Mouse (Mus musculus) limb, embryonic 14.5 days (tissue): ENCODE data around the gene Htatsf1. TPM values are rescaled to one million over a fixed set of nuclear protein-coding genes. Genes with fewer than 3 reads are reported as not detected.

Source experiments
- ATAC-seq: fragments of 200-750 bp; cut with Nextera tagmentation; 2 replicates; pipeline ENCODE4 v1.8.0; 2017; ENCODE audit warnings: low read depth, moderate number of reproducible peaks, moderate TSS enrichment; ENCODE audit not compliant: low FRiP score
- DNase-seq: peaks from one replicate; pipeline ENCODE4 v3.0.0-alpha.2; 2015; ENCODE audit warnings: low spot score
- H3K27ac ChIP-seq: fragments of 300-500 bp; sonication (generic); replicated peaks from 2 replicates; pipeline ENCODE4 v1.5.1; 2014; ENCODE audit warnings: low read depth, mild to moderate bottlenecking, low read length, moderate library complexity, mixed read lengths
- H3K27me3 ChIP-seq: fragments of 300-500 bp; sonication (generic); 2 replicates; pipeline ENCODE4 v1.6.1; 2014; ENCODE audit warnings: low read length, mixed read lengths; ENCODE audit not compliant: control insufficient read depth, insufficient read depth
- H3K36me3 ChIP-seq: fragments of 300-500 bp; sonication (generic); 2 replicates; pipeline ENCODE4 v1.6.1; 2014; ENCODE audit warnings: mild to moderate bottlenecking, low read length, moderate library complexity, mixed read lengths; ENCODE audit not compliant: control insufficient read depth, insufficient read depth
- H3K4me1 ChIP-seq: fragments of 300-500 bp; sonication (generic); 2 replicates; pipeline ENCODE4 v1.6.1; 2014; ENCODE audit warnings: antibody characterized with exemption, low read length, mixed read lengths; ENCODE audit not compliant: control insufficient read depth, insufficient read depth
- H3K4me2 ChIP-seq: fragments of 300-500 bp; sonication (generic); replicated peaks from 2 replicates; pipeline ENCODE4 v1.6.1; 2014; ENCODE audit warnings: low read depth, mild to moderate bottlenecking, low read length, moderate library complexity; ENCODE audit not compliant: severe bottlenecking
- H3K4me3 ChIP-seq: fragments of 300-500 bp; sonication (generic); replicated peaks from 2 replicates; pipeline ENCODE4 v1.5.1; 2014; ENCODE audit warnings: low read length
- H3K9ac ChIP-seq: fragments of 300-500 bp; sonication (generic); 2 replicates; pipeline ENCODE4 v1.6.1; 2014; ENCODE audit warnings: mild to moderate bottlenecking, low read depth, low read length, moderate library complexity; ENCODE audit not compliant: severe bottlenecking
- H3K9me3 ChIP-seq: fragments of 300-500 bp; sonication (generic); 2 replicates; pipeline ENCODE4 v1.6.1; 2016; ENCODE audit warnings: low read length; ENCODE audit not compliant: control insufficient read depth
- POLR2A ChIP-seq: fragments of 200-500 bp; IDR thresholded peaks from 2 replicates; pipeline ENCODE4 v1.8.0; 2012; ENCODE audit warnings: inconsistent platforms, mild to moderate bottlenecking, moderate library complexity, borderline replicate concordance; ENCODE audit not compliant: insufficient read depth, insufficient read length; ENCODE audit errors: extremely low read depth
- WGBS: fragments of 180-500 bp; shearing (Covaris S2); extraction: QIAGEN DNeasy Blood & Tissue Kit; methylation state at CpG from one replicate; pipeline ENCODE4 v1.1.7; 2014; 5-methylcytosine and 5-hydroxymethylcytosine counted together
- polyA plus RNA-seq, 2 experiments: library from polyadenylated mRNA; depleted of rRNA in 1 of 2; stranded (reverse) in 1 of 2; unstranded in 1 of 2; fragments of >200 nt; fragmentation: Nextera tagmentation in 1 of 2; extraction: Ambion mirVana in 1 of 2; gene quantifications; 2 replicates each; pipeline versions ENCODE4 v1.2.1 to v1.2.3; 2012 to 2014

Gene Htatsf1
- polyA plus RNA-seq (2012; rRNA removed) (30.5 and 40.4 TPM in 2 replicates), polyA plus RNA-seq (2014; fragmentation: Nextera tagmentation; extraction: Ambion mirVana) (73.5 and 79.9 TPM in 2 replicates)

DNA sequence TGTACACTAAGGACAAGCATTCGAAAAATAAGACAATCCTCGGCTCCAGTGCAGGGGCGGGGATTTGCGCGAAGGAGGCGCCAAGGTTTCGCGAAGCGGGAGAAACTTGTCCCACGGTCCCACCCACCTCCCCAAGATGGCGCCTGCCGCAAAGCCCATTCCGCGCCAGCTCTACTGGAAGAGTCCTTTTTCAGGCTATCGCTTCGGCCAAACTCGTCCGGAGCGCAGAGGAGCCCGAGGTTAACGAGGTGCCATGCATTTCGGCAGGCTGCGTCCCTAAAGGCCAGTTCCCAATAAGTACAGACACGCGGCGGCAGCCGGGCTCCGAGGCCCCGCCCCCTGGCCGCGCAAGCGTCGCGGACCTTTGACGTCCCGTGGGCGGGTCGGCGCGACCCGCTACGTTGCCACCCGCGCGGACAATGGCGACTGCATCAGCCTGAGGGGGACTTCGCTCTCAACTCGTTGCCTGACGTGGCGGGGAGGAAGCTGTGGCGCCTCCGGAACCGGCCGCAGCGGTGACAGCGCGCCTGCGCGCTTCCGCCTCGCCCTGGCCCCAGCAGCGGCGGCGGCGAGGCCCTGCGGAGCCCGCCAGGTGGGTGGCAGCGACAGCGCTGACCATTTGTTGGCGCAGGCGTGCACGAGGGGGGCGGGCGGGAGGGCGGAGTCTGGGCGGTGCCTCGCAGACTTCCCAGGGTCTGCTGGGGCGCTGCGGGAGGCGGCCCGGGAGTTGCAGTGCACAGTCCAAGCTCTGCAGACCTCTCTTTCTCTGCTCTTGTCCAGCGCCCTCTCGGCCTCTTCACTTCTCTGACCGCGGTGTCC is at the start of gene Htatsf1:
TSS of gene Htatsf1 (plus strand) at position 410 of the 819 bp plus-strand sequence.
- TF ChIP-seq POLR2A = no peak
- DNase-seq (peak; percentile 70), ATAC-seq (peak; percentile 95)
- Histone ChIP-seq H3K9me3 (no peaks in the 10 kb centered on the region), H3K4me2 (peak within 1 kb of the TSS; percentile 47), H3K9ac (peak within 1 kb of the TSS; percentile 78), H3K36me3 (peaks cover 13% of the 10 kb centered on the region), H3K4me3 (peak within 1 kb of the TSS; percentile 50), H3K27me3 (no peaks in the 10 kb centered on the region), H3K4me1 (no peaks in the 10 kb centered on the region), H3K27ac (peak within 1 kb of the TSS; percentile 96)
- WGBS = 21% methylated on average over 44 of the region's 85 CpGs

DNA sequence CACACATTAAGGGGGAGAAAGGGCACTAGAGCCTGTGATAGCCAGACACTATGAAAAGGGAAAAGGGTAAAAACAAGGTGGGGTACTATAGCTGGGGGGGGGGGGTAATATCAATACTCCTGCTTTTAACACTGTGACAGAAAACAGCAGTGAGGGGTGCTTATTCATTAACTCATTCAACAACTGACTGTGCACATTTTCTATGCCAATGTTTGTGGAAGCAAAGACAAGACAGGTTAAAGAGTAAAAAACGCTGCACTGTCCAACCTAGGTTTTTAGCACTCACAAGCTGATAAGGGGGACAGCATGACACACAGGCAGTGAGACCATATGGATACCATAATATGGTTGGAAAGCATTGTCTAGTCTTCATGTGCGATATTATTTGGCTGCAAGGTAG is 40.5 kb upstream of the Htatsf1 start:
- H3K27ac ChIP-seq = no peak overlapping the region
- DNase-seq = no peak
- H3K4me1 ChIP-seq = no peaks in the 10 kb centered on the region
- no peaks in the 10 kb centered on the region for H3K9me3 ChIP-seq
- no peak for ATAC-seq
- no peak overlapping the region for H3K9ac ChIP-seq
- H3K27me3 ChIP-seq = no peaks in the 10 kb centered on the region
- no peak overlapping the region for H3K4me2 ChIP-seq
- WGBS = 81% methylated on average over 2 of the region's 2 CpGs
- no peak overlapping the region for H3K4me3 ChIP-seq
- H3K36me3 ChIP-seq = no peaks in the 10 kb centered on the region
- TF ChIP-seq POLR2A = no peak

DNA sequence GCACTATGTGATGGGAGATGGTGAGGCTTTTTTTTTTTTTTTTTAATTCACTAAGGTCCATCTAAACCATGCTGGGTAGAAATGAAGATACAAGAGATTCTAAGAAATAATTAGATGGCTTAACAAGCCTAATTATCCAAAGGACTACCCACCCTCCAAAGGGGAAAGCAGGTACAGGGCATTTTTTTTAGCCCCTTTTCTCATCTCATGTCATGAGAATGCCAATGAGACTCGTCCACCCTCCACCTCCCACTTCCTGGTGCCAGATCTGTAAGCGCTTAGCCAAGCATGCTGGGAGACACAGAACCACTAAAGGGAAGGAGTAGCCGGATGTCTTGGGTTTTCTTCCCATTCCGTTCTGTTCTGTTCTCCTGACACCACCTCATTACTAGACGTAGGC is 10.6 kb upstream of the Htatsf1 start, which contains the start of gene Brs3:
TSS of gene Brs3 (plus strand) at position 301 of the 400 bp plus-strand sequence.
- no peak for TF ChIP-seq POLR2A

DNA sequence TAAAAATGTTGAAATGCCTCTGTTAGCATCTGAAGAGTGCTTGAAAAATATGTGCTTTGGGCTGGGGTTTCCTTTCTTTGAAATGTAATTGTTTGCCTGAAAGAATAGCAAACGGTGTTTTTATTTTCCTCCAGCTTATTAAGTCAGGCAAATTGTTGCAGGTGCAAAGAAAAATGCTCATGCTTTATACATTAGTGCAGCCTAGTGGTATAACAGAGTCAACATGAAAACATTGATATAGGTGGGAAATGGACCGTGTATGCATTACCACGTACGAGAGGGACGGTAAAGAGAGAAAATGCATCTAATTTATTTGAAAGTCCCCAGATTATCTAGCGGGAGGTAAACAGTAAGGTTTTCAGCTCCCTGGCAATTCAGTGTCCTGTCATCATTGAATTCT is 9.5 kb upstream of the Htatsf1 start:
- Histone ChIP-seq H3K9me3 (no peaks in the 10 kb centered on the region), H3K4me3 (no peak overlapping the region), H3K27ac (no peak overlapping the region), H3K36me3 (no peaks in the 10 kb centered on the region), H3K27me3 (no peaks in the 10 kb centered on the region), H3K4me2 (no peak overlapping the region), H3K4me1 (no peaks in the 10 kb centered on the region), H3K9ac (no peak overlapping the region)
- ATAC-seq (no peak), DNase-seq (no peak)
- TF ChIP-seq POLR2A = no peak
- 78% methylated on average over 6 of the region's 6 CpGs for WGBS

More for the DNA sequence above, 10.6 kb upstream of the Htatsf1 start, which contains the start of gene Brs3:
- H3K9me3 ChIP-seq = no peaks in the 10 kb centered on the region
- 81% methylated on average over 5 of the region's 5 CpGs for WGBS
- no peak within 1 kb of the TSS for H3K27ac ChIP-seq
- no peak within 1 kb of the TSS for H3K9ac ChIP-seq
- ATAC-seq (no peak), DNase-seq (no peak)
- H3K4me1 ChIP-seq = no peaks in the 10 kb centered on the region
- H3K36me3 ChIP-seq = no peaks in the 10 kb centered on the region
- H3K4me3 ChIP-seq = no peak within 1 kb of the TSS
- H3K4me2 ChIP-seq = no peak within 1 kb of the TSS
- H3K27me3 ChIP-seq = no peaks in the 10 kb centered on the region

DNA sequence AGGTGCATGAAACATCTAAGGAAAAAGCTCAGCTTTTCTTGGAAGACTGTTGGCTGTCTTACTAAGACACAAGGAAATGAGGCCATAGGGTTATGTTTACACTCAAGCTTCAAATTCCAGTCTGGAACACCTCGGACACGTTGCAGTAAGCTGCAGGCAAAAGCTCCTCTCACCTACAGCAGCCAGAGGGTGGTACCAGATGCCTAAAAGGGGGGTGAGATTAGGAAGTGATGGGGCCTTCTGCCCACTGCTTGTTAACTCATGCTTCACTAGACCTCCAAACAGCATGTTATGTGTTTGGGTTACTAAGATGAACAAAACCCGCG is 572 bp upstream of the Htatsf1 start:
- no peak for TF ChIP-seq POLR2A
- Histone ChIP-seq H3K4me3 (peak overlapping the region; percentile 50), H3K9me3 (no peaks in the 10 kb centered on the region), H3K4me1 (no peaks in the 10 kb centered on the region), H3K27me3 (no peaks in the 10 kb centered on the region), H3K4me2 (peak overlapping the region; percentile 46), H3K36me3 (peaks cover 8% of the 10 kb centered on the region), H3K27ac (peak overlapping the region; percentile 96), H3K9ac (peak overlapping the region; percentile 78)
- DNase-seq (peak; percentile 22), ATAC-seq (peak; percentile 58; the same call in 1 of the 2 replicates)
- WGBS = 28% methylated on average over 4 of the region's 4 CpGs
